Mouse (Mus musculus) intestine, postnatal 0 days (tissue): Measurements from ENCODE around the gene Cyp2d22. TPM values are rescaled to one million over a fixed set of nuclear protein-coding genes. Genes with fewer than 3 reads are reported as not detected.

Source experiments
- ATAC-seq: fragments of 200-750 bp; cut with Nextera tagmentation; 2 replicates; pipeline ENCODE4 v1.8.0; 2017; ENCODE audit warnings: mild to moderate bottlenecking, moderate TSS enrichment, moderate library complexity
- H3K27ac ChIP-seq: fragments of 300-500 bp; sonication (generic); 2 replicates; pipeline ENCODE4 v1.5.1; 2014; ENCODE audit warnings: mild to moderate bottlenecking, low read depth, low read length, moderate library complexity
- H3K27me3 ChIP-seq: fragments of 300-500 bp; sonication (generic); replicated peaks from 2 replicates; pipeline ENCODE4 v1.6.1; 2014; ENCODE audit warnings: low read length, mixed read lengths; ENCODE audit not compliant: control insufficient read depth, insufficient read depth
- H3K36me3 ChIP-seq: fragments of 300-500 bp; sonication (generic); 2 replicates; pipeline ENCODE4 v1.6.1; 2014; ENCODE audit warnings: mild to moderate bottlenecking, moderate library complexity; ENCODE audit not compliant: control insufficient read depth, insufficient read depth
- H3K4me1 ChIP-seq: fragments of 300-500 bp; sonication (generic); replicated peaks from 2 replicates; pipeline ENCODE4 v1.6.1; 2014; ENCODE audit warnings: antibody characterized with exemption, low read length, mixed read lengths; ENCODE audit not compliant: control insufficient read depth, insufficient read depth
- H3K4me2 ChIP-seq: fragments of 300-500 bp; sonication (generic); replicated peaks from 2 replicates; pipeline ENCODE4 v1.6.1; 2014; ENCODE audit warnings: low read depth, mild to moderate bottlenecking, moderate library complexity
- H3K4me3 ChIP-seq: fragments of 300-500 bp; sonication (generic); 2 replicates; pipeline ENCODE4 v1.5.1; 2014; ENCODE audit warnings: low read depth, low read length
- H3K9ac ChIP-seq: fragments of 300-500 bp; sonication (generic); 2 replicates; pipeline ENCODE4 v1.6.1; 2014; ENCODE audit warnings: mild to moderate bottlenecking, low read depth, low read length
- H3K9me3 ChIP-seq: fragments of 300-500 bp; sonication (generic); 2 replicates; pipeline ENCODE4 v1.6.1; 2016; ENCODE audit warnings: mixed run types; ENCODE audit not compliant: control insufficient read depth
- CTCF ChIP-seq: sonication (generic); IDR thresholded peaks from 2 replicates; pipeline ENCODE4 v1.5.1; 2016; ENCODE audit warnings: low read depth, mild to moderate bottlenecking, control low read depth, antibody characterized with exemption, moderate library complexity
- WGBS: fragments of 180-500 bp; shearing (Covaris S2); extraction: QIAGEN DNeasy Blood & Tissue Kit; methylation state at CpG from one replicate; pipeline ENCODE4 v1.1.7; 2014; 5-methylcytosine and 5-hydroxymethylcytosine counted together
- polyA plus RNA-seq: library from polyadenylated mRNA; unstranded; fragments of >200 nt; fragmentation: Nextera tagmentation; extraction: Ambion mirVana; gene quantifications from 2 replicates; pipeline ENCODE4 v1.2.1, GENCODE M21; 2015

Cyp2d22 gene
- polyA plus RNA-seq, 1 experiment from 2014 or later, result 5.7 TPM

DNA sequence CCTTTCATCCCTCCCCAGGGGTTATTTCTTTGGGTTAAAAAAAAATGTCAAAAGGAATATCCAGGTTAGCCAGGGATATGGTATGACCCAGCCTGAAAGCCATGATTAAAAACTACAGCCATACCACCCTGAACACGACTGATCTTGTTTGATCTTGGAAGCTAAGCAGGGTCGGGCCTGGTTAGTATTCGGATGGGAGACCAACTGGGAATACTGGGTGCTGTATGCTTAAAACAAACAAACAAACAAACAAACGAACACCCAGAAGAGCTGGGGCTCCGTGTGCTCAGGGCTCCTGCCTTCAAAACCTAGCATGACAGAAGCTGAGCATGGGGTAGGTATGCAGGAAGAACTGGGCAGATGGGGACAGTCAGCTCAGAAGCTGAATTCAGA, 37.5 kb downstream of the Cyp2d22 start:
- no peaks in the 10 kb centered on the region for H3K9me3 ChIP-seq
- 77% methylated on average over 5 of the region's 5 CpGs for WGBS
- no peak for TF ChIP-seq CTCF
- H3K4me2 ChIP-seq, result no peak overlapping the region
- H3K4me3 ChIP-seq, result no peak overlapping the region
- H3K27ac ChIP-seq, result peak overlapping the region; percentile 94
- ATAC-seq, result no peak
- H3K9ac ChIP-seq, result no peak overlapping the region
- no peaks in the 10 kb centered on the region for H3K27me3 ChIP-seq
- peaks cover 11% of the 10 kb centered on the region; the same call in 1 of the 2 replicates for H3K4me1 ChIP-seq
- no peaks in the 10 kb centered on the region for H3K36me3 ChIP-seq

DNA sequence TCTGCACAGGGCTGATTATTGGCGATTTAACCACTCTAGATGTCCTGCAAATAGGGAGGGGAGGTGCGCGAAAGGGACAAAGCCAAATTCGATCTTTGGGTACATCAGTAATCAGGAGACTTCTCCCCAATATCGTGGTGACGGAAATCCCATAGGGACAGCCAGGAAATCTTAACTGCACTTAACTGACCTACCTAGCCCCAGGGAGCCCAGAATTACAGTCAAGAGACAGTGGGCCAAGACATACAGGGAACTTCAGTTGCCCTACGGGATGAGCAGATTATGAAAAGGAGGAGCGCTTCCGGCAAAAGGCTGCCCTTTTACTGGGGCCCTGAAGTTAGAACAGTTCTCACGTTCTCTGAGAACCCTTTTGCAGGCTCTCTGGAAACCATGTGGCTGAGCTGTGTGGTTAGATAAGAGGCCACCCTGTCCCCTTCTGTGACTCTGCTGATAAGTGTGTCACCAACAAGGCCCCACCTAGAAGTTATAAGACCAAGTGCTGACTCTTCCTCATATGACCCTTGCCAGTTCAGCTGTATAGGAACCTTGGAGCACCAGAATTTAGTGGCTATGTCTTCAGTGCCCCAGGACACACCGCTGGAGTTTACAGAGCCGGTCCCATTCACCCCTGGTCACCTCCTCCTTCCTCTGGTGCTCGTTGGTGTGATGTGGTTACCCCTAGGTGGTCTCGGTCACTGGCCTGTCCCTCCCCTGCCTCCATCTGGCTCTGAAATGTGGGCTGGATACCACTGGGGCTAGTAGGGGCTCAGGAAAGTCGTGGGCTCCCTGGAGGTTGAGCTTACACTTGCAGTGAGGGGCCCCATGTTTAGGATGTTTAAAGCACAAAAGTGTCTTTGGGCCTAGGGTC, 38.2 kb downstream of the Cyp2d22 start:
- H3K36me3 ChIP-seq, result no peaks in the 10 kb centered on the region; the same call in 1 of the 2 replicates
- H3K4me3 ChIP-seq, result peak overlapping the region; percentile 43
- peak overlapping the region; percentile 71 for H3K9ac ChIP-seq
- H3K27ac ChIP-seq, result peak overlapping the region; percentile 94
- H3K27me3 ChIP-seq, result no peaks in the 10 kb centered on the region
- H3K9me3 ChIP-seq, result no peaks in the 10 kb centered on the region
- ATAC-seq, result no peak
- peaks cover 9% of the 10 kb centered on the region; the same call in 1 of the 2 replicates for H3K4me1 ChIP-seq
- no peak for TF ChIP-seq CTCF
- H3K4me2 ChIP-seq, result peak overlapping the region; percentile 78
- 35% methylated on average over 15 of the region's 15 CpGs for WGBS

DNA sequence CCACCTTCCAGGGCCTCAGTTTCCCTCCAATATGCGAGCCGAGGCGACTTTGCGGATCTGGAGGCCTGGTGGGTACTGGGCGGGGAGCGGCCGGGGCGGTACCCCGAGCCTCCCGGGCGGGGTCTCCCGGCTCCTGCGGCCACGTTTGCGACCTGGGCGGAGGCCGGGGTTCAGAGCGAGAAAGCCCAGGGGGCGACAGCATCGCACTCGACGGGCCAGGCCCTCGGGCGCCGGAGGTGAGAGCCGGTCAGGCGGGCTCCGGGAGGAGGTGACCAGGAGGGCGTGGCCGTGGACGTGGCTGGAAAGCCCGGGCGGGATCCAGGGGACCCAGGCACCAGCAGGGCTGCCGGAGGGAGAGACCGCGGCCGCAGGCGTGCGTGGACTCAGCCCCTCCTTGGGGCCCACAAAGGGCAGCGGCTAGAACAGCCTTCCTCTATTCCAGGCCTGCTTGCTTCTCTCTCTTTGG, 39.0 kb downstream of the Cyp2d22 start:
- no peaks in the 10 kb centered on the region for H3K9me3 ChIP-seq
- peak overlapping the region; percentile 94 for H3K27ac ChIP-seq
- TF ChIP-seq CTCF, result peak; percentile 34
- H3K4me1 ChIP-seq, result peaks cover 9% of the 10 kb centered on the region; the same call in 1 of the 2 replicates
- WGBS, result under 1% methylated on average over 40 of the region's 40 CpGs
- ATAC-seq, result no peak
- peaks cover 8% of the 10 kb centered on the region for H3K36me3 ChIP-seq
- peak overlapping the region; percentile 43 for H3K4me3 ChIP-seq
- H3K27me3 ChIP-seq, result no peaks in the 10 kb centered on the region
- peak overlapping the region; percentile 71 for H3K9ac ChIP-seq
- peak overlapping the region; percentile 78 for H3K4me2 ChIP-seq

DNA sequence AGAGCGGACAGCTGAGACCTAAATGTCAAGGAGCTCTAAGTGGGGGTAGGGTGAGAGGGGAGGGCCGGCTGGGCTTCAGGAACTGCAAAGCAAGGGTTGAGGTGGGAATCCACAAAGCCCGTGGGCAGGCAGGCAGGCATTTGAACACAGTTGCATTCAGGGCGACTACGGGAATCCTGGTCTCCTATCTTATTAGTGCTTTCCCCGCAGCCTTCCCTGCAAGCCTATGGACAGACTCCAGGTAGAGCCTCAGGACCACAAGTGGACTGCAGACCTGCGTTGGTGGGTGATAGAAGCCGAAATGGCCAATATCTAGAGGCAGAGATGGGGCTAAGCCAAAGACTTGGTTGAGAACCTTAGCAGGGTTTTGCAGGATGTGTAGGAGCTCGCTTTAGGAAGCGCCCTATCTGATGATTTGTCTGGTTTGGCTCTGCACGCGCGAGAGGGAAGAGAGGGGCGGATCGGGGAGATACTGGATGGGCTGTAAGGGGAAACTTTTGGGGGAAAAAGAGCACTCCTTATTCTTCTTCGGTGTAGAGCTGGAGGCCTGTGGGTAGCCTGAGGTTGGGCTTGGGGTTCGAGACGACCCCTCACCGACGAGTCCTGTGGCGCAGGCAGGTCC, 39.5 kb downstream of the Cyp2d22 start:
- H3K9me3 ChIP-seq, result no peaks in the 10 kb centered on the region
- no peak for TF ChIP-seq CTCF
- 38% methylated on average over 21 of the region's 21 CpGs for WGBS

DNA sequence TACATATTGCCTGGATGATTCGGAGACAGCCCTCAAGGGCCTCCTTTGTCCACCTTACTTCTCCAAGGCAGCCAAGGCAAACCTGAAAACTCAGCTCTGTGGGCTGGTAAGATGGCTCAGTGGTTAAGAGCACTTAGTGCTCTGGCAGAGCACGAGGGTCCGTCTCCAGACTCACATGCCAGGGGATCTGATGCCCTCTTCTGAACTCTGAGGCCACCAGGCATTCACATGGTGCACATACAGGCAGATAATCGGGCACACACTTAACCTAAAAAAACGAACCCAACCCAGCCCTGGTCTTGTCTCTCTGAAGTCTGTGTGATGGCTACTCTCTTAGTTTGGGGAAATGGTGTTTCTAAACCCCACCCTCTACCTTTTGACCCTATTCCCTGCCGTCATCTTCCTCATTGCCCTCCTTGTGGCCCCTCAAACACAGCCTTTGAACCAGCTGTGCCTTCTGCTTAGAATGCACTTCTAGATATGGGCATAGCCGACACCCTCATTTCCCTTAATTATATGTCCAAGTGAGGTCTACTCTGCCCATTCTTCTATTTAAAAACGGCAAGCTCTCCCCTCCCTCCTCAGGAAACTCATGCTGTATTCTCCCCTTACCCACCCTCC, 40.3 kb downstream of the Cyp2d22 start:
- peak overlapping the region; percentile 78; the same call in 1 of the 2 replicates for H3K4me2 ChIP-seq
- H3K9ac ChIP-seq, result no peak overlapping the region
- H3K4me1 ChIP-seq, result peaks cover 9% of the 10 kb centered on the region; the same call in 1 of the 2 replicates
- 0 out of 2 replicates have a peak overlapping the region, but pooled peaks have one; percentile 94 for H3K27ac ChIP-seq
- 49% methylated on average over 8 of the region's 8 CpGs for WGBS
- H3K4me3 ChIP-seq, result no peak overlapping the region
- ATAC-seq, result no peak
- no peaks in the 10 kb centered on the region for H3K27me3 ChIP-seq
- no peak for TF ChIP-seq CTCF
- no peaks in the 10 kb centered on the region for H3K9me3 ChIP-seq
- H3K36me3 ChIP-seq, result peaks cover 22% of the 10 kb centered on the region

More for the DNA sequence above, 39.5 kb downstream of the Cyp2d22 start:
- Histone ChIP-seq H3K4me1 (peaks cover 9% of the 10 kb centered on the region; the same call in 1 of the 2 replicates), H3K4me3 (peak overlapping the region; percentile 43), H3K27ac (peak overlapping the region; percentile 94), H3K27me3 (no peaks in the 10 kb centered on the region), H3K4me2 (peak overlapping the region; percentile 78), H3K9ac (peak overlapping the region; percentile 71), H3K36me3 (peaks cover 14% of the 10 kb centered on the region)
- no peak for ATAC-seq
